Mouse (Mus musculus) frontal cortex, postnatal 25 days (tissue): ENCODE measurements around the gene Usmg5.

Source experiments
- DNase-seq, 2 experiments: peaks; one replicate each; pipeline ENCODE4 v3.0.0; 2022; ENCODE audit warnings: low spot score in 2 of 2

The Usmg5 gene

GRCm38 (mm10) chr19:47057684-47058083, 32.8 kb downstream of the Usmg5 start:
- no peak for DNase-seq

DNA sequence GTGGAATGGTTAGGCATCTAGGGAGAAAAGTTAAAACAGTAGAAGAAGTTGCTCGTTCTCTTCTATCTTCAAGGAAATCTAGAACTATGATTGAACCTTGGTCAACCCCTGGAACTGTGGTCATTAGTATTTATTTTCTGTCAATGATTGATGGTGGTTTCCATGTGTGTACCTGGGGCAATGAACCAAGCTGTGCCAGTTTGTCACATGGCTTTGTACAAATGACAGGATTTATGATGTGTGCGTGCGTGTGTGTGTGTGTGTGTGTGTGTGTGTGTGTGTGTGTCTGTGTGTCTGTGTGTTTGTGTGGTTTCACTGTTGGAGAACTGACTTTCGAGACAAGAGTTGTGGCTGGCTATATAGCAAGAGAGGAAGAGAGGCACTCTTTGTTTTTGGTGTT, 37.0 kb downstream of the Usmg5 start:
- DNase-seq = no peak

GRCm38 (mm10) chr19:47052927-47053326, 37.5 kb downstream of the Usmg5 start:
- DNase-seq = no peak

- peak; percentile 53 to 74 for DNase-seq
Observed at GRCm38 (mm10) chr19:47050271-47051032, 40.0 kb downstream of the Usmg5 start, which contains the start of gene Pcgf6. Pcgf6 (minus strand) TSS chr19:47050906.

DNA sequence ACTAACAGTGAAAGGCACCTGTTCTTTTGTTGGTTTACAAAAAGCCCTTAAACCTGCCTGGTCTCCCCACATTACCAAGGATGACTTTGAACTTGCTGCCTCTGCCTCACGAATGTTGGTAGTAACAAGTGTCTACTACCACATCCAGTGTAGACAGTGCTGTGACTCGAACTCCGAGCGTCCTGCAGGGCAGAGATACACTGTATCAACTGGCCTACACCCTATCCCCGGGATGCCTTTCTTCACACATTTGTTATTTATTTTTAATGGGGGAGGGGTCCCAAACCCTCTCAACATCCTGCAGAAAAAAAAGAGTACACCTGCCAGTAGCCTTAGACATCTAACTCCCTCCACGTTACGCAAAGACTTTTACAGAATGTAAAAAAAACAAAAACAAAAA, 40.6 kb downstream of the Usmg5 start:
- DNase-seq = no peak

DNA sequence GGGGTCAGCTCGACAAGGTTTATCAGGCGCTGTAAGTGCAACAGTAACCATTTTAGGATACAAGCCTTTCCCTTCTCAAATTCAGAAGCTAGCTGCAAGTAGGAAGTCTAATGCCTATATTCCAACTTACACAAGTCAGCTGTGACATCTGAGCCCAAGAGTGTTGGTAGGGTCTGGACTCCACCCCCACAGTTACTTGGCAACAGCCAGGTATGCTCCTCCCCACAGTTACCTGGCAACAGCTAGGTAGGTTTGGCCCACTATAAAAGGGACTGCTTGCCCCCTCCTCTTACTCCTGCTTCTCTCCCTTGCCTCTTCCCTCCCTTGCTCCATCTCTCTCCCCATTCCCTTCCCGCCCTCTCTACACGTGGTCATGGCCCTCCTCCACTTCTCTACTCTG, 41.4 kb downstream of the Usmg5 start:
- DNase-seq = no peak

DNA sequence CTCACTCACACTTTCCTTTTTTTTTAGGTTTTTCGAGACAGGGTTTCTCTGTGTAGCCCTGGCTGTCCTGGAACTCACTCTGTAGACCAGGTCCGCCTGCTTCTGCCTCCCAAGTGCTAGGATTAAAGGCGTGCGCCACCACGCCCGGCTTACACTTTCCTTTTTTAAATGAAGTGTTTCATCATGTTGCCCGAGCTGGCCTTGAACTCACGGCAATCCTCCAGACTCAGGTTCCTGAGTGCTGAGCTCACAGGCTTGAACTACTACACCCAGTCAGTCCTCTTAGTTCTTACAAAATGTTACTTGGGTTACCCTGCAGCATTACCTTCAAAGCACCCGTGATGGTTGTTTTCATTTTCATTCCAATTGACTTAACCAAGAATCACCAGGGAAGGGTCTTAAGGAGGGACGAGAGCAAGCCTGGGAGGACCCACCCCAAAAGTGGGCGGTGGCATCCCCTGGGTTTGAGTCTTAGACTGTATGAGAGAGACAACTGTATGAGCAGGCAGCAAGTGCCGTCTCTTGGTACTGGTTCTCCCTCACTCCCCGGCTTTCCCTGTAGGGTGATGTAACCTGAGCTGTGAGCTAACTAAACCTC, 43.1 kb downstream of the Usmg5 start:
- DNase-seq = no peak

DNA sequence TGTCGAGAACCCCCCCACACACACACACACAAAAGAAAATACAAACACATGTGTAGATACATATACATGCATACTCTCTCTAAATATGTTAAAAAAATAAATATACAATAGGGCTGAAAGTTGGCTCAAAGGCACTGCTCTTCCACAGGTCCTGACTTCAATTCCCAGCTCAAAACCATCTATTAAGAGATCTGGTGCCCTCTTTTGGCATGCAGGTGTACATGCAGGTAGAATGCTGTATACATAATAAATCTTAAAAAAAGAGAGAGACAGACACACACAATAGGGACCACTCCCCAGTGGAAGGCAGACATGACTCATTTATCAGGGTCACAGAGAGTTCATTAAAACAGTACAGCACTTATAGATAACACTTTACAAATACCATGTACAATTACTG, 44.1 kb downstream of the Usmg5 start:
- no peak for DNase-seq

DNA sequence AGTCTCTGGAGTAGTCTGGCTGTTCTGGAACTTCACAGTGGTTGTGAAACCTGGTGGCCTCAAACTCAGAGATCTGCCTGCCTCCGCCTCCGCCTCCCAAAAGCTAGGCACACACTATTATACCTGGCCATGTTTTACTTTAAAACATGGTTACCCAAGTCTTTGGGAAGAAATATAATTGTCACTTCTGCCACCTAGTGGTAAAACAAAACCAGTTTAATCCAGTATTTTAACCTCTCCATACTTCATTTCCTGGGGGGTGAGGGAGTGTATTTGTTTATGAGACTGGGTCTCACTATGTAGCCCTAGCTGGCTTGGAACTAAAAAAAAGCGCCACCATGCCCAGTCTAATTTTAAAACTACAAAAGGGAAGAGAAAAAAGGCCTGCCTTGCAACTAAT, 46.8 kb downstream of the Usmg5 start:
- DNase-seq = no peak

DNA sequence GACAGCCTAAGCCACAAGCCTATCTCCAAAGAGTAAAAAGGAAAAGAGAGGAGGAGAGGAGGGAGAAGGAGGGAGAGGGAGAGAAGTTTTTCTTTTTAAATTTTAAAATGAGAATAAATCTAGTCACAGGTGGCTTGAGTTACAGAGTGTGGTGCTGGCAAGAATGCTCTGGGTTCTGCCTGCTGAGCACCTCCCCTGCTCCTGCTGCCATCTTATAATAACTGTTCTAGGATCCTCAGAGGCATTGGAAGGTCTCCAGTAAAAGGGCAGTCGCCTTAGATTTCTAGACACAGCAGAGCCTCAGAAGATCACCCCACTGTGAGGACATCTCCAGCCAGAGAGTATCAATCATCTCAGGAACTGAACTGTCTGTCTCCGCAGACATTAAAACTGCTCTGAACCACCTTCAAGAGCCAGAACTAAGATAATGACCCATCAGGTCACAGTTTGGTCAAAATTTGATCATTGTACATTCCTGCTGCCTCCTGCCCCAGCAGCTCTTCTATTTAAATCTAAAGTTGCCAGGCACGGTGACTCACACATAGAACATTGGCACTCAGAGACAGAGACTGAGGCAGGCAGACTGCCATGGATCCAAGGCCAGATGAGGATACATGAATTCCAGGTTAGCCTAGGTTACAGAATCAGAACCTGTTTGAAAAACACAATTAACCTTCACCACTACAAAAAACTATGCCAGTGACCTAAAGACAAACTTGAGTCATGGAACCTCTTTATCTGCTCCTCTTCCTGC, 49.5 kb downstream of the Usmg5 start:
- DNase-seq = no peak

GRCm38 (mm10) chr19:47036596-47036995, 53.9 kb downstream of the Usmg5 start:
- DNase-seq = no peak

DNA sequence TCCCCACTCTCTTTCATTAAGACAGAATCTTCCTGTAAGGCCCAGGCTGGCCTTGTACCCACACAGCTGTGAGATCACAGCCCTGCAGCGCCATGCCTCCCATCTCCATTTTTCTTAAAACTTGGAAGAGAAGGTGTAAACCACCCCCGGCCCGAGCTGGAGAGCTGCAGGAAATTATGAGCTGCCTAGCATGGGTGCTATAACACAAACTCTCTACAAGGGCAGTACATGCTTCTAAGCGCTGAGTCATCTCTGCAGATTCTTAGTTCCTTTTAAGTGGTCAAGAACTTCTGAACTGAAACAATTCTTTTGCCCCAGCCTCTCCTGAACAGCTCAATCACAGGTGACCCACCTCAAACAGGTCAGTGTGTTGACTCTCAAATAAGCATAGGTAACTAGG, 55.5 kb downstream of the Usmg5 start:
- no peak for DNase-seq
